Comparison of ENCODE assay signal across 8 mouse cellular contexts in genomic region chr4:14435419-14435818, GRCm38 (mm10).
DNase-seq lines count a peak whose midpoint lies in the region; ATAC-seq and TF ChIP-seq lines count a peak whose summit lies in the region.

No protein-coding gene starts in this region.

- no peak for ATAC-seq in erythroblast, adult 5-6 weeks (replicated peaks; ENCODE audit: low FRiP score, poor library complexity, severe bottlenecking)

- H3K4me3 ChIP-seq in kidney, adult 2 months (ENCODE audit: insufficient read depth, low read depth, low read length) = no peak overlapping the region

- no peaks in the 10 kb centered on the region for H3K4me1 ChIP-seq in kidney, adult 2 months (ENCODE audit: control insufficient read depth, insufficient read depth, low read length)

- H3K27me3 ChIP-seq in kidney, adult 2 months (replicated peaks; ENCODE audit: control insufficient read depth, insufficient read depth, low read length) = no peaks in the 10 kb centered on the region

- no peak for TF ChIP-seq CTCF in kidney, adult 2 months (conservative IDR thresholded peaks at IDR 0.05; ENCODE audit: insufficient read depth, insufficient read length, low read depth, low read length)

- TF ChIP-seq POLR2A in kidney, adult 2 months (IDR thresholded peaks at IDR 0.05; ENCODE audit: low read depth, low read length) = no peak

- intact Hi-C loops in left cerebral cortex, postnatal 36 days (cut with DNase I) = loop anchor here (5.0 to 10.0 kb wide), 3 partner anchors 573 to 1898 kb away; no protein-coding TSS in a partner anchor

- DNase-seq in kidney, adult 2 months = peak; percentile 12
- DNase-seq in kidney, postnatal 25 days = no peak
- peak; percentile 25 for DNase-seq in ES-CJ7 (ENCODE audit: low read depth, low spot score)
- peak; percentile 66 for DNase-seq in embryo, embryonic 10 days (ENCODE audit: low spot score)
- DNase-seq in left cerebral cortex, postnatal 36 days (ENCODE audit: low spot score in 2 of 2) = peak; percentile 4 to 17
- DNase-seq in gastrocnemius, postnatal 4 days (ENCODE audit: low spot score in 2 of 2) = no peak
- no peak for DNase-seq in gastrocnemius, adult 8-10 months (ENCODE audit: low spot score in 2 of 2)

- WGBS in kidney, adult 2 months = 3% methylated on average over 3 of the region's 3 CpGs

- H3K27ac ChIP-seq in kidney, adult 2 months (ENCODE audit: insufficient read depth, low read depth, low read length) = no peak overlapping the region

- no peaks in the 10 kb centered on the region for H3K36me3 ChIP-seq in kidney, adult 2 months (ENCODE audit: control insufficient read depth, insufficient read depth, low read length)

Comparison
In these comparisons a context has a peak if more than half of its experiments do, and no peak if none do; other contexts are left out.
1. DNase-seq: peak in kidney, adult 2 months (single experiment), ES-CJ7 (single experiment), embryo, embryonic 10 days (single experiment) and left cerebral cortex, postnatal 36 days (2 of 2); none in kidney, postnatal 25 days (0 of 2), gastrocnemius, postnatal 4 days (0 of 2) and gastrocnemius, adult 8-10 months (0 of 2).